Mouse (Mus musculus): ENCODE measurements around the gene 1700001J03Rik. TPM values are rescaled to one million over a fixed set of nuclear protein-coding genes. Genes with fewer than 3 reads are reported as not detected.
A peak's percentile ranks its signal among the peaks of the same experiment; 100 is the strongest.
"Not testable (repeated sequence)": the region's sequence is repeated elsewhere in the genome, so short reads cannot be mapped to it uniquely, and the experiment has no call there.

1700001J03Rik gene
- polyA plus RNA-seq, 1 experiment from 2014 or later: not detected

DNA sequence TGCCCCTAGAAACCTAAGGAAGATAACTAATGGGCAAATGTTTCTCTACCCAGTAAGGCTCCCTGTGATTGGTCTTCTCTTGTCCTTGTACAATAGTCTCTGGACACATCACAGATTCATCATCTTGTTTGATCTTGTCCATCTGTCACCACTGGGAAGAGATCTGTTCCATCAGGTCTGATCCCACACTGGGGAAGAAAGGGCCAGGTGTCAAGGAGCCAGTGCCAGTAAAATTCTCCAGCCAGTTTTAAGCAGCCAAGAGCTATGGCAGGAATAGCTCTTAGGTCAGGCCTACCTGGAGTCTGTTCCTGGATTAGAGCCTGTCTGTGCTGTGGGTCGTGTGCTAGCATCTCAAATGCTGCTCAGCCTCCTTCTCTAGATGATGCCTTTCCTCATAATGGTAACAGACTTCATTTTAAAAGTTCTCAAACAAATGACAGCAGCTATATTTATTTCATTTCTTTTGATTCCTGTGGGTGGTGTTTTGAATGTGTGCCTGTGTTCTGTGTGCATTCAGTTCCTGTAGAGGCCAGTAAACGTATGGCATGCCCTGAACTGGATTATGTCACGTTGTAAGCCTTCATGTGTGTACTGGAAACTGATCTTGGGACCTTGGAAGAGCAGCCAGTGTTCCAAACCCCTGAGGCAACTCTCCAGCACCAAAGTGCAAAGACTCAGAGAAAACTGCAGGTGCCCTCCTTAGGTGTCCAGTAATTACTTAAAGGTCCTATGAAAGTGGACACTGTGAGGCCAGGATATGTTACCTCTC is 5.6 kb upstream of the 1700001J03Rik start:
- no peak overlapping the region for H3K9ac ChIP-seq (ENCODE audit: low read depth, low read length)
- no peak for ATAC-seq
- H3K27me3 ChIP-seq (replicated peaks; ENCODE audit: control insufficient read depth, insufficient read depth, low read length): no peaks in the 10 kb centered on the region
- H3K4me1 ChIP-seq (ENCODE audit: control insufficient read depth, insufficient read depth, low read length): no peaks in the 10 kb centered on the region
- no peak overlapping the region for H3K4me2 ChIP-seq (ENCODE audit: low read depth, low read length)
- no peak overlapping the region for H3K4me3 ChIP-seq (ENCODE audit: low read length)
- no peaks in the 10 kb centered on the region for H3K36me3 ChIP-seq (ENCODE audit: control insufficient read depth, insufficient read depth, low read length)
- WGBS: 49% methylated on average over 3 of the region's 3 CpGs
- H3K9me3 ChIP-seq (ENCODE audit: control insufficient read depth, low read length): no peaks in the 10 kb centered on the region
- H3K27ac ChIP-seq (ENCODE audit: low read length): no peak overlapping the region

DNA sequence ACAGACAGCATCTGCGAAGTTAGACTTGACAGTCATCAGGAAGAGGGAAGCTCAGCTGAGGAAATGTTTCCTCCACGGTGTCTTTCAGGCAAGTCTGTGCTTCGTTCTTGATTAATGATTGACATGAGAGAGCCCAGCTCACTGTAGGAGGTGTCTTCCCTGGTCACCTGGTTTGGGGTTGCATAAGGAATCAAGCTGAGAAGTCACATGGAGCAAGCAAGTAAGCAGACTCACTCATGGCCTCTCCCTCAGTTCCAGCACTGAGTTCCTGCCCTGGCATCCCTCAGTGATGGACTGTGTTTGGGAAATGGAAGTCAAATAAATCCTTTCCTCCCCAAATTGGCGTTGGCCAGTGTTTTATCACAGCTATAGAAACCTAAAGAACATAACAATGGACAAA is 5.0 kb upstream of the 1700001J03Rik start:
- ATAC-seq: peak; percentile 85
- H3K4me3 ChIP-seq (ENCODE audit: low read length): no peak overlapping the region
- WGBS: 53% methylated on average over 4 of the region's 4 CpGs

DNA sequence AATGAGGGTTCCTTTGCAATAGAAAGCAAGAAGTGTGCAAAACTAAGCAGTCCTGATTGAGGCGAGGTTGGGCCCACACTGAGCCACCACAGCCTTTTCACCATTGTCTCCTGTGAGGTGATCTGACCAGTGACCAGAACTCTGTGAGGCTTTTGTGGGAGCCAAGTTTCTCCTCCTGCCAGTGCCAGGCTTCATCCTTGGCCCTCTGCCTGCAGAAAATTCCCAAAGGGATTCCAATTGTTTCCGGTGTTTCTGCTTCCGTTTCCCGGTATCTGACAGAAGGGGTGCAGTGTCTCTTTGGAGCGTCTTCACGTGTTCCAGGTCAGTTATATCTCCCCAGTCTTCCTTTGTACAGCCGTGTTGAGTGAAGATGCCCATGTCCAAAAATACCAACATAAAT is 3.6 kb upstream of the 1700001J03Rik start:
- Histone ChIP-seq H3K9me3 (ENCODE audit: control insufficient read depth, low read length) (no peaks in the 10 kb centered on the region), H3K27me3 (replicated peaks; ENCODE audit: control insufficient read depth, insufficient read depth, low read length) (no peaks in the 10 kb centered on the region), H3K36me3 (ENCODE audit: control insufficient read depth, insufficient read depth, low read length) (no peaks in the 10 kb centered on the region), H3K9ac (ENCODE audit: low read depth, low read length) (no peak overlapping the region), H3K4me3 (ENCODE audit: low read length) (no peak overlapping the region), H3K4me2 (ENCODE audit: low read depth, low read length) (no peak overlapping the region), H3K4me1 (ENCODE audit: control insufficient read depth, insufficient read depth, low read length) (no peaks in the 10 kb centered on the region), H3K27ac (ENCODE audit: low read length) (no peak overlapping the region)
- WGBS: 91% methylated on average over 7 of the region's 7 CpGs
- no peak for ATAC-seq

More for the DNA sequence above, 5.0 kb upstream of the 1700001J03Rik start:
- Histone ChIP-seq H3K4me2 (ENCODE audit: low read depth, low read length) (no peak overlapping the region), H3K27ac (ENCODE audit: low read length) (no peak overlapping the region), H3K9me3 (ENCODE audit: control insufficient read depth, low read length) (no peaks in the 10 kb centered on the region), H3K36me3 (ENCODE audit: control insufficient read depth, insufficient read depth, low read length) (no peaks in the 10 kb centered on the region), H3K4me1 (ENCODE audit: control insufficient read depth, insufficient read depth, low read length) (no peaks in the 10 kb centered on the region), H3K27me3 (replicated peaks; ENCODE audit: control insufficient read depth, insufficient read depth, low read length) (no peaks in the 10 kb centered on the region), H3K9ac (ENCODE audit: low read depth, low read length) (no peak overlapping the region)

DNA sequence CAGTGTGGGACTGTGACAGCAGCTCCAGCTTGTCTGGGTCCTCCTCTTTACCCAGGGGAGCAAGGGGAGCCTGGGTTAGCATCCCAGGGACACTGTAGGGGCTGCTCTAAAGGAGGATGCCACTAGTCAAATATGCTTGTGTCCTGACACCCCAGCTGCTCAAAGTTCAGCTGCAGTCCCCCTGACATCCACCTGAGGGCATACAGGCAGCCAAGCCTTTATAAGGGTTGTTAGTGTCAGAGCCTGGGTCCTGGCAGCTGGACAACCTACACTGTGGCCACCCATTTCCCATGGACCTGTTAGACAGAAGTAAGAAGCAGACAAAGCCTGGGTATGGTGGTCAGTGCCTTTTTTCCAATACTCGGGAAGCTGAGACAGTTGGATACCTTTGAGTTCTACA is 3.0 kb upstream of the 1700001J03Rik start:
- 90% methylated on average over 1 of the region's 1 CpGs for WGBS

DNA sequence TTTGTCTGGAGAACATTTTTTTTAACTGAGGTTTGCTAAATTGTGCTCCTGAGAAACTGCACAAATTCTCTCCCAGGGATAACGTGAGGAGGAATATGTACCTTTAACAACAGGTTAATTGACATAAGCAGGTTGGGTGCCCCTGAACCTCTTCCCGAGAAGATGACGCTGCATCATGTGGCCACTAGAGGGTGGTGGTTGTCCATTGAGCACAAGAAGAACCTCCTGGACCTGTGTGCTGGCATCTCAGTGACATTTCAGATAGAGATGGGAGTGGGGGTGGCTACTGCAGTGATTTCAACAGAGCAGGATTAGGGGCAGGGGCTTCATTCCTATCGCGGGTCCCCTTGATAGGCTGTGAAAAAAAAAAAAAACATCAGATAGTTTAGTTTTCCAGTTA is 2.3 kb upstream of the 1700001J03Rik start:
- not testable (repeated sequence) for H3K9me3 ChIP-seq (ENCODE audit: control insufficient read depth, low read length); H3K36me3 ChIP-seq (ENCODE audit: control insufficient read depth, insufficient read depth, low read length); H3K4me3 ChIP-seq (ENCODE audit: low read length); H3K9ac ChIP-seq (ENCODE audit: low read depth, low read length); H3K4me2 ChIP-seq (ENCODE audit: low read depth, low read length); ATAC-seq; H3K27me3 ChIP-seq (replicated peaks; ENCODE audit: control insufficient read depth, insufficient read depth, low read length); H3K4me1 ChIP-seq (ENCODE audit: control insufficient read depth, insufficient read depth, low read length); H3K27ac ChIP-seq (ENCODE audit: low read length)
- 23% methylated on average over 5 of the region's 5 CpGs for WGBS

More for the DNA sequence above, 3.0 kb upstream of the 1700001J03Rik start:
- H3K4me1 ChIP-seq (ENCODE audit: control insufficient read depth, insufficient read depth, low read length): no peaks in the 10 kb centered on the region
- no peaks in the 10 kb centered on the region for H3K27me3 ChIP-seq (replicated peaks; ENCODE audit: control insufficient read depth, insufficient read depth, low read length)
- no peaks in the 10 kb centered on the region for H3K36me3 ChIP-seq (ENCODE audit: control insufficient read depth, insufficient read depth, low read length)
- no peak overlapping the region for H3K4me3 ChIP-seq (ENCODE audit: low read length)
- H3K9ac ChIP-seq (ENCODE audit: low read depth, low read length): no peak overlapping the region
- H3K27ac ChIP-seq (ENCODE audit: low read length): no peak overlapping the region
- ATAC-seq: no peak
- no peak overlapping the region for H3K4me2 ChIP-seq (ENCODE audit: low read depth, low read length)
- no peaks in the 10 kb centered on the region for H3K9me3 ChIP-seq (ENCODE audit: control insufficient read depth, low read length)

DNA sequence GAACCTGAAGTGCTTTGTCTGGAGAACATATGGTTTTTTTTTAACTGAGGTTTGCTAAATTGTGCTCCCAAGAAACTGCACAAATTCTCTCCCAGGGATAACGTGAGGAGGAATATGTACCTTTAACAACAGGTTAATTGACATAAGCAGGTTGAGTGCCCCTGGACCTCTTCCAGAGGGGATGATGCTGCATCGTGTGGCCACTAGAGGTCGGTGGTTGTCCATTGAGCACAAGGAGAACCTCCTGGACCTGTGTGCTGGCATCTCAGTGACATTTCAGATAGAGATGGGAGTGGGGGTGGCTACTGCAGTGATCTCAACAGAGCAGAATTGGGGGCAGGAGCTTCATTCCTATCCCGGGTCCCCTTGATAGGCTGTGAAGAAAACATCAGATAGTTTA is 12.4 kb downstream of the 1700001J03Rik start:
- not testable (repeated sequence) for H3K4me2 ChIP-seq (ENCODE audit: low read depth, low read length); H3K9ac ChIP-seq (ENCODE audit: low read depth, low read length); H3K4me3 ChIP-seq (ENCODE audit: low read length); H3K27me3 ChIP-seq (replicated peaks; ENCODE audit: control insufficient read depth, insufficient read depth, low read length); H3K27ac ChIP-seq (ENCODE audit: low read length); H3K36me3 ChIP-seq (ENCODE audit: control insufficient read depth, insufficient read depth, low read length); ATAC-seq; H3K4me1 ChIP-seq (ENCODE audit: control insufficient read depth, insufficient read depth, low read length); H3K9me3 ChIP-seq (ENCODE audit: control insufficient read depth, low read length)
- WGBS: 54% methylated on average over 4 of the region's 4 CpGs

DNA sequence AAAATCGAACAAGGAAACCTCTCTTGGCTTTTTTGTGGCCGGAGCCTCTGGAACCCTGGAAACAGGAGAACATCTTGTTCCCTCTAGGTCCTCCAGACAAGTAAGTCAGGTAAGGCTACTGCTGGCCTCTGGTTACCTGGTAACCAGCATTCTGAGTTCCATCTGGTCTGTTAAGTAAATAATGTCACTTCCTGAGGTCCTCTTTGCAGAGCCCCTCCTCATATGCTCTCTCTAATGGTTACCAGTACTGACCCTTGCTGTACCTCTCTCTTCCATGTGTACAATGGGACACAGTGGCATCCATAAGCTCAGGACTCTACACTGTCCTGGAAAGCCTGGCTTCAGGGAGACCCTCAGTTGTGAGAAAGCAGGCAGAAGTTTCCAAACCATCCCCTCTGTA is 14.5 kb downstream of the 1700001J03Rik start, which contains the start of gene Gm6309:
Gm6309 (minus strand) TSS at position 101 of the 400 bp plus-strand sequence.
- WGBS: 67% methylated on average over 2 of the region's 2 CpGs
- H3K36me3 ChIP-seq (ENCODE audit: control insufficient read depth, insufficient read depth, low read length); H3K4me2 ChIP-seq (ENCODE audit: low read depth, low read length); H3K9me3 ChIP-seq (ENCODE audit: control insufficient read depth, low read length); ATAC-seq; H3K9ac ChIP-seq (ENCODE audit: low read depth, low read length); H3K4me3 ChIP-seq (ENCODE audit: low read length); H3K27ac ChIP-seq (ENCODE audit: low read length); H3K27me3 ChIP-seq (replicated peaks; ENCODE audit: control insufficient read depth, insufficient read depth, low read length); H3K4me1 ChIP-seq (ENCODE audit: control insufficient read depth, insufficient read depth, low read length): not testable (repeated sequence)

DNA sequence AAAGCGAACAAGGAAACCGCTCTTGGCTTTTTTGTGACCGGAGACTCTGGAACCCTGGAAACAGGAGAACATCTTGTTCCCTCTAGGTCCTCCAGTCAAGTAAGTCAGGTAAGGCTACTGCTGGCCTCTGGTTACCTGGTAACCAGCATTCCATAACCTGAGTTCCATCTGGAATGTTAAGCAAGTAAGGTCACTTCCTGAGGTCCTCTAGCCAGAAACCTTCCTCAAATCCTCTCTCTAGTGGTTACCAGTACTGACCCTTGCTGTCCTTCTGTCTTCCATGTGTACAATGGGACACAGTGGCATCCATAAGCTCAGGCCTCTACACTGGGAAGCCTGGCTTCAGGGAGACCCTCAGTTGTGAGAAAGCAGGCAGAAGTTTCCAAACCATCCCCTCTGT is 24.7 kb downstream of the 1700001J03Rik start, which contains the start of gene Gm5565:
Gm5565 (minus strand) TSS at position 101 of the 400 bp plus-strand sequence.
- ATAC-seq; H3K27ac ChIP-seq (ENCODE audit: low read length): not testable (repeated sequence)
- WGBS: 89% methylated on average over 3 of the region's 3 CpGs

DNA sequence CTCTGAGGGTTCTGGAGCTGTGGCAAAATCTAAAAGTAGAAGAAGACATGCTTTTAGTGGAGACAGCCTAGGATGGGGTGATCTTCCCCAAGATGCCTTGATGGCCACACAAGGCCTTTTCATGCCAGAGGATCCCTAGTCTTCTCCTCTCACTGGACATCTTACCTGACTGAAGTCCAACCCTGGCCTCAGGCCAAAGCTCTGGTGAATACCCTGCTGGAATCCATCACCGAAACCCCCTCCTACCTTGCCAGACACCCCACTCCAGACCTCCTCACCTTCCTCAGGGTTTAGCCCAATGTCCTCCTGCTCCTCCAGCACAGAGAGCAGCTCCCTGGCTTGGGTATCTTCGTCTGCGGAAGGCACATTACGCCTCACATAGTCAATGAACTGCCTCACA is 26.8 kb downstream of the 1700001J03Rik start:
- H3K27ac ChIP-seq (ENCODE audit: low read length); H3K4me2 ChIP-seq (ENCODE audit: low read depth, low read length); H3K4me1 ChIP-seq (ENCODE audit: control insufficient read depth, insufficient read depth, low read length); ATAC-seq; H3K9ac ChIP-seq (ENCODE audit: low read depth, low read length); H3K9me3 ChIP-seq (ENCODE audit: control insufficient read depth, low read length); H3K4me3 ChIP-seq (ENCODE audit: low read length); H3K27me3 ChIP-seq (replicated peaks; ENCODE audit: control insufficient read depth, insufficient read depth, low read length); H3K36me3 ChIP-seq (ENCODE audit: control insufficient read depth, insufficient read depth, low read length): not testable (repeated sequence)
- 92% methylated on average over 4 of the region's 4 CpGs for WGBS

More for the DNA sequence above, 24.7 kb downstream of the 1700001J03Rik start, which contains the start of gene Gm5565:
- not testable (repeated sequence) for H3K36me3 ChIP-seq (ENCODE audit: control insufficient read depth, insufficient read depth, low read length); H3K4me3 ChIP-seq (ENCODE audit: low read length); H3K27me3 ChIP-seq (replicated peaks; ENCODE audit: control insufficient read depth, insufficient read depth, low read length); H3K9me3 ChIP-seq (ENCODE audit: control insufficient read depth, low read length); H3K4me2 ChIP-seq (ENCODE audit: low read depth, low read length); H3K9ac ChIP-seq (ENCODE audit: low read depth, low read length); H3K4me1 ChIP-seq (ENCODE audit: control insufficient read depth, insufficient read depth, low read length)

DNA sequence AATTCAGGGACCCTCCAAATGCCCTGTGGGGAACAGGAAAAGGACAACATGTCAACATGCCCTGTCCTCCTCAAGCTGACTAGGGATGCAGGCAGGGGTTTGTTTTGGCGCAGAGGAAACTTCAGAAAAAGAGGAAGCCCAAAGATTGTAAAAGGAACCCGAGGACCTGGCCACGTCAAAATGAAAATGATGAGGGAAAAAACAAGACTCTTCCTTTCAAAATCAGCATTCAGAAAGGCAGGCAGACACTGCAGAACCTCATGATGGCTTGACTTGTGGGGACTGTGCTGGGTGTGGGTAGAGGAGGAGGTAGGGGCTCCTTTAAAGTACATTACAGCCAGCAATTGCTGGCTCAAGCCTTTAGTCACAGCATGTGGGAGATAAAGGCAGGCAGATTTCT is 34.6 kb downstream of the 1700001J03Rik start:
- H3K4me3 ChIP-seq (ENCODE audit: low read length): no peak overlapping the region
- H3K36me3 ChIP-seq (ENCODE audit: control insufficient read depth, insufficient read depth, low read length): no peaks in the 10 kb centered on the region
- H3K9ac ChIP-seq (ENCODE audit: low read depth, low read length): no peak overlapping the region
- no peak overlapping the region for H3K27ac ChIP-seq (ENCODE audit: low read length)
- no peaks in the 10 kb centered on the region for H3K27me3 ChIP-seq (replicated peaks; ENCODE audit: control insufficient read depth, insufficient read depth, low read length)
- H3K4me2 ChIP-seq (ENCODE audit: low read depth, low read length): no peak overlapping the region
- 80% methylated on average over 3 of the region's 3 CpGs for WGBS
- ATAC-seq: no peak
- H3K9me3 ChIP-seq (ENCODE audit: control insufficient read depth, low read length): no peaks in the 10 kb centered on the region
- H3K4me1 ChIP-seq (ENCODE audit: control insufficient read depth, insufficient read depth, low read length): no peaks in the 10 kb centered on the region

All from intestine, embryonic 16.5 days (tissue).